In genomic region chr10:68522106-68522505, GRCm38 (mm10) we compare ENCODE assay signal across 20 mouse cellular contexts. TPM values are rescaled to one million over a fixed set of nuclear protein-coding genes. Genes with fewer than 3 reads are reported as not detected.
DNase-seq lines count a peak whose midpoint lies in the region; ATAC-seq and TF ChIP-seq lines count a peak whose summit lies in the region.
"Had no signal": no experiment of that assay in that cellular context is flagged by ENCODE, and none has a peak within 500 bp of the region (broad histone marks: within the 10 kb centered on the region; RNA-seq: fewer than 3 reads in every experiment).

No protein-coding gene starts in this region.

- H3K4me1 ChIP-seq in liver, adult 2 months (ENCODE audit: control insufficient read depth, insufficient read depth, low read length), result no peaks in the 10 kb centered on the region; the same call in 1 of the 2 replicates
- H3K4me1 ChIP-seq in liver, embryonic 11.5 days (replicated peaks; ENCODE audit: control insufficient read depth, insufficient read depth, low read length), result no peaks in the 10 kb centered on the region; the same call in 1 of the 2 replicates
- H3K4me1 ChIP-seq: forebrain, embryonic 12.5 days; hindbrain, embryonic 10.5 days; neural tube, embryonic 15.5 days had no signal

- H3K4me2 ChIP-seq in liver, embryonic 11.5 days, result no peak overlapping the region
- H3K4me2 ChIP-seq: forebrain, embryonic 12.5 days; limb, embryonic 12.5 days; neural tube, embryonic 15.5 days had no signal

- H3K79me2 ChIP-seq in liver, adult 2 months (ENCODE audit: control insufficient read depth, insufficient read depth, low read length), result no peaks in the 10 kb centered on the region

- DNase-seq in adrenal gland, postnatal 14 days, result peak; percentile 14
- no peak for DNase-seq in adrenal gland, adult 2 months
- DNase-seq in liver, adult 2 months (ENCODE audit: extremely low read depth, low read depth, low spot score), result peak; percentile 99
- no peak for DNase-seq in liver, embryonic 11.5 days (ENCODE audit: low spot score)
- peak; percentile 55 for DNase-seq in gonadal fat pad, adult 2 months (ENCODE audit: low read depth)
- DNase-seq in spleen, adult 12 weeks (ENCODE audit: low spot score), result no peak
- DNase-seq: adrenal gland, adult 8-10 months; cerebellum, adult 2 months; gastrocnemius, postnatal 14 days; lung, adult 2 months; spleen, adult 18-20 months; thymus, postnatal 36 days had no signal

- H3K36me3 ChIP-seq in liver, adult 2 months (ENCODE audit: control insufficient read depth, insufficient read depth, low read length), result no peaks in the 10 kb centered on the region
- no peaks in the 10 kb centered on the region for H3K36me3 ChIP-seq in liver, embryonic 11.5 days (ENCODE audit: control insufficient read depth, insufficient read depth, low read length)
- H3K36me3 ChIP-seq: embryonic facial prominence, embryonic 10.5 days; forebrain, embryonic 12.5 days; hindbrain, embryonic 10.5 days; limb, embryonic 12.5 days; neural tube, embryonic 15.5 days had no signal

- H3K4me3 ChIP-seq in liver, adult 2 months (ENCODE audit: insufficient read depth, low read depth, low read length), result no peak overlapping the region
- no peak overlapping the region for H3K4me3 ChIP-seq in liver, embryonic 11.5 days (ENCODE audit: low read depth, low read length)
- H3K4me3 ChIP-seq: embryonic facial prominence, embryonic 10.5 days; forebrain, embryonic 12.5 days; hindbrain, embryonic 10.5 days; limb, embryonic 12.5 days; neural tube, embryonic 15.5 days had no signal

- no peak for ATAC-seq in liver, embryonic 11.5 days (replicated peaks; ENCODE audit: low FRiP score)
- peak; percentile 63 for ATAC-seq in megakaryocyte progenitor cell, adult 5-6 weeks (replicated peaks; ENCODE audit: poor library complexity)
- no peak for ATAC-seq in cerebellum, adult (ENCODE audit: insufficient number of reproducible peaks, low FRiP score, low TSS enrichment)
- ATAC-seq: midbrain, embryonic 16.5 days had no signal

- WGBS in liver, adult 2 months, result 21% methylated on average over 4 of the region's 4 CpGs
- 59% methylated on average over 4 of the region's 4 CpGs for WGBS in liver, embryonic 11.5 days

- peak overlapping the region; percentile 80 for H3K27ac ChIP-seq in liver, adult 2 months (replicated peaks; ENCODE audit: insufficient read depth, low read depth, low read length)
- no peak overlapping the region for H3K27ac ChIP-seq in liver, embryonic 11.5 days (ENCODE audit: low read depth, low read length)
- H3K27ac ChIP-seq: embryonic facial prominence, embryonic 10.5 days; forebrain, embryonic 12.5 days; hindbrain, embryonic 10.5 days; limb, embryonic 12.5 days; neural tube, embryonic 15.5 days had no signal

- no peak for TF ChIP-seq CTCF in liver, adult 2 months (IDR thresholded peaks at IDR 0.05; ENCODE audit: low read depth, low read length)

- H3K9ac ChIP-seq in liver, adult 2 months (ENCODE audit: low read depth, low read length), result no peak overlapping the region
- H3K9ac ChIP-seq in liver, embryonic 11.5 days (ENCODE audit: low read depth, low read length), result no peak overlapping the region
- H3K9ac ChIP-seq: forebrain, embryonic 12.5 days; limb, embryonic 12.5 days; neural tube, embryonic 15.5 days had no signal

- H3K9me3 ChIP-seq in liver, embryonic 11.5 days (ENCODE audit: control insufficient read depth, low read length), result no peaks in the 10 kb centered on the region
- H3K9me3 ChIP-seq: embryonic facial prominence, embryonic 10.5 days; forebrain, embryonic 12.5 days; hindbrain, embryonic 10.5 days; limb, embryonic 12.5 days; neural tube, embryonic 15.5 days had no signal

- TF ChIP-seq POLR2A in liver, adult 2 months (IDR thresholded peaks at IDR 0.05; ENCODE audit: extremely low read depth, insufficient read depth, low read length), result no peak

- no peaks in the 10 kb centered on the region for H3K27me3 ChIP-seq in liver, adult 2 months (ENCODE audit: control insufficient read depth, insufficient read depth, low read length)
- H3K27me3 ChIP-seq in liver, embryonic 11.5 days (replicated peaks; ENCODE audit: control insufficient read depth, insufficient read depth, low read length), result no peaks in the 10 kb centered on the region
- H3K27me3 ChIP-seq: forebrain, embryonic 12.5 days; limb, embryonic 12.5 days; neural tube, embryonic 15.5 days had no signal

RNA-seq across cellular contexts. Expression of gene Cabcoco1, which starts 19.6 kb away (rescaled TPM):
- total RNA-seq in adrenal gland, postnatal 14 days (2021), result 6.1 and 6.5 TPM in 2 replicates
- total RNA-seq in adrenal gland, adult 2 months (2021), result 1 to 10 TPM; 3.9 to 4.1 TPM
- polyA plus RNA-seq in adrenal gland, adult 2 months (2012; rRNA removed), result 0.49 TPM in 1 of 2 replicates, not detected in the other
- 3.0 and 3.3 TPM in 2 replicates for total RNA-seq in liver, adult 2 months (2014; rRNA removed)
- 1.0 and 1.4 TPM in 2 replicates for polyA plus RNA-seq in liver, adult 2 months (2012; rRNA removed)
- polyA plus RNA-seq in liver, embryonic 11.5 days (2014; fragmentation: Nextera tagmentation; extraction: Ambion mirVana), result 0.58 and 1.1 TPM in 2 replicates
- 1.2 and 2.0 TPM in 2 replicates for polyA plus RNA-seq in gonadal fat pad, adult 2 months (2012; rRNA removed)
- total RNA-seq in megakaryocyte progenitor cell, adult 5-6 weeks (2015), result 6.7 and 9.3 TPM in 2 replicates
- total RNA-seq in megakaryocyte progenitor cell, adult 5-6 weeks (2017), result 2.6 and 3.2 TPM in 2 replicates

Comparison
In these comparisons a context has a peak if more than half of its experiments do, and no peak if none do; other contexts are left out.
1. DNase-seq: peak in adrenal gland, postnatal 14 days (single experiment), liver, adult 2 months (single experiment) and gonadal fat pad, adult 2 months (single experiment); none in adrenal gland, adult 2 months (single experiment), liver, embryonic 11.5 days (single experiment) and spleen, adult 12 weeks (single experiment).